Mouse (Mus musculus): ENCODE measurements at regions not wholly inside any gene's neighbourhood (a gene's known extent, or its start where the extent isn't known, plus 50 kb on each side); places are given as distances from the start of the nearest gene placed in this dataset.

- intact Hi-C loops (cut with DNase I): no loop called here
- DNase-seq: no peak
Observed at GRCm38 (mm10) chr15:42965314-42965713, 2831.1 kb downstream of the 9330182O14Rik start.
